Mouse (Mus musculus): Measurements from ENCODE around the gene Sntb2.

GRCm38 (mm10) chr8:106906635-106907034, 28.9 kb upstream of the Sntb2 start:
- TF ChIP-seq USF1 (IDR thresholded peaks at IDR 0.05; ENCODE audit: low read depth, low read length) (no peak), POLR2A (IDR thresholded peaks at IDR 0.05; ENCODE audit: low read depth, low read length) (no peak), CHD1 (IDR thresholded peaks at IDR 0.05; ENCODE audit: low read depth, low read length) (no peak), E2F4 (IDR thresholded peaks at IDR 0.05; ENCODE audit: insufficient replicate concordance, low read depth, low read length) (no peak), BHLHE40 (IDR thresholded peaks at IDR 0.05; ENCODE audit: low read depth, low read length) (no peak), MAX (IDR thresholded peaks at IDR 0.05; ENCODE audit: low read length) (no peak), USF2 (conservative IDR thresholded peaks at IDR 0.05; ENCODE audit: low read depth, low read length) (no peak), EP300 (IDR thresholded peaks at IDR 0.05; ENCODE audit: low read length) (no peak)

Data from CH12.LX (cell line).